ENCODE assay signal across 9 mouse cellular contexts in the genomic region with DNA sequence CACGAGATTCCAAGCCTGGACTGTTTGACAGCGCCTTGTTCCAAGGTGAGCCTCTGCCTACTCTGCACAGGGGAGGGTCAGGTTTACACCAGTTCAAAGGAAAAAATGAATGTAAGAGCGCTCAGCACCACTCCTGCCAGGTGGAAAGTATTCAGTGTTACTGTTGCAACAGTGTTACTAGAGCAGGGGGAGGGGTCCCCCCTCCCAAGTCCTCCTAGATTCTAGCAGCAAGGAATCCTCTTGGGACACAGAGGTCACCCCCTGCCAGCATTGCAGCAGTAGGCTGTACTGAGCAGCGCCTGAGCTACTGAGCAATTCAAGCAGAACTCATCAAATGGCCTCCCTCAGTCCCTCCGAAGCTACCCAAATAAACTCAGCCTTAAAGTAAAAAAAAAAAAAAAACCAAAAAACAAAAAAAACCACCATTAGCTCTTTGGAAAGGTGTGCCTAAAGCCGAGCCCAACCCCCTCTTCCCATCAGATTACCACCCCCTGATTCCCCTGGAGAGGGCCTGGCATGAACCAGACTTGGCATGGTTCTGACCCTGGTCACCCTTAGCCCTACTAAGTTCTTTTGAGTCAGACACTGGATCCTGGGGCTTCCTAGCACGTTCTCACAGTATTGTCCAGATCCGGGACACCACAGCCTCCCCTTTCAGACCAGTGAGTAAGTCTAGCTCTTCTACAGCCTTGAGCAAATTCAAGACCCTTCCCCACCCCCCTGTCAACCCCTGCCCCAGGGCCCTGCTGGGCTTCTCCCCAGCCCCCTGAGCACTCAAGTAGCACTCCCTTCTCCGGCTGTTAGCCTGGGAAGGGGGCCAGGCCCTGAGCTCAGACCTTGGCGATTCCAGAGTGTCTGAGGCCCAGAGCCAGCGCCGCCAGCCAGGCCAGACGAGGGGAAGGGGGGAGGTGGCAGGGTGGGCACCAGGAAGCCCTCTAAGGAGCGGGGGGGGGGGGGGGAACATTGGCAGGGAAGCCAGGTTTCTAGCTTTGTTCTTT. TPM values are rescaled to one million over a fixed set of nuclear protein-coding genes. Genes with fewer than 3 reads are reported as not detected.
DNase-seq lines count a peak whose midpoint lies in the region; ATAC-seq and TF ChIP-seq lines count a peak whose summit lies in the region.
"Had no signal": no experiment of that assay in that cellular context is flagged by ENCODE, and none has a peak within 500 bp of the region (broad histone marks: within the 10 kb centered on the region; RNA-seq: fewer than 3 reads in every experiment).

A gene (plus strand): TSS at position 585 of the 998 bp plus-strand sequence.

- peaks cover 34% of the 10 kb centered on the region for H3K4me1 ChIP-seq in megakaryocyte, embryonic 14.5 days
- H3K4me1 ChIP-seq in embryonic facial prominence, embryonic 11.5 days (ENCODE audit: control insufficient read depth, insufficient read depth, low read length): peaks cover 5% of the 10 kb centered on the region; the same call in 1 of the 2 replicates
- peaks cover 32% of the 10 kb centered on the region for H3K4me1 ChIP-seq in heart, embryonic 12.5 days (replicated peaks)
- H3K4me1 ChIP-seq in kidney, postnatal 0 days (replicated peaks; ENCODE audit: insufficient read depth, low read length): peaks cover 30% of the 10 kb centered on the region
- peaks cover 6% of the 10 kb centered on the region for H3K4me1 ChIP-seq in liver, postnatal 0 days (ENCODE audit: insufficient read depth)

- no peaks in the 10 kb centered on the region for H3K9me3 ChIP-seq in megakaryocyte, embryonic 14.5 days
- H3K9me3 ChIP-seq in embryonic facial prominence, embryonic 11.5 days (replicated peaks; ENCODE audit: control insufficient read depth, low read length): no peaks in the 10 kb centered on the region
- no peaks in the 10 kb centered on the region for H3K9me3 ChIP-seq in heart, embryonic 12.5 days (replicated peaks)
- H3K9me3 ChIP-seq in kidney, postnatal 0 days (replicated peaks; ENCODE audit: low read length): no peaks in the 10 kb centered on the region
- no peaks in the 10 kb centered on the region for H3K9me3 ChIP-seq in liver, postnatal 0 days (ENCODE audit: low read length)
- H3K9me3 ChIP-seq: G1E had no signal

- H3K4me2 ChIP-seq in embryonic facial prominence, embryonic 11.5 days (ENCODE audit: low read depth, low read length): peak within 1 kb of the TSS; percentile 99
- H3K4me2 ChIP-seq in heart, embryonic 12.5 days: peak within 1 kb of the TSS; percentile 95
- H3K4me2 ChIP-seq in kidney, postnatal 0 days (ENCODE audit: low read length): peak within 1 kb of the TSS; percentile 96
- peak within 1 kb of the TSS; percentile 69 for H3K4me2 ChIP-seq in liver, postnatal 0 days (ENCODE audit: low read depth, low read length)

- peaks cover 88% of the 10 kb centered on the region for H3K27me3 ChIP-seq in megakaryocyte, embryonic 14.5 days (replicated peaks)
- H3K27me3 ChIP-seq in embryonic facial prominence, embryonic 11.5 days (ENCODE audit: control insufficient read depth, insufficient read depth, low read length): peaks cover 11% of the 10 kb centered on the region
- peaks cover 52% of the 10 kb centered on the region for H3K27me3 ChIP-seq in heart, embryonic 12.5 days (replicated peaks)
- H3K27me3 ChIP-seq in kidney, postnatal 0 days (ENCODE audit: insufficient read depth, low read length): no peaks in the 10 kb centered on the region
- H3K27me3 ChIP-seq in liver, postnatal 0 days (ENCODE audit: insufficient read depth, low read length): peaks cover 67% of the 10 kb centered on the region

- no peak for ATAC-seq in megakaryocyte, adult 5-6 weeks (ENCODE audit: poor library complexity, severe bottlenecking)
- no peak for ATAC-seq in embryonic facial prominence, embryonic 11.5 days (replicated peaks; ENCODE audit: insufficient number of reproducible peaks, low FRiP score, low TSS enrichment, low read depth)
- ATAC-seq in heart, embryonic 12.5 days (ENCODE audit: insufficient number of reproducible peaks, low FRiP score): peak; percentile 36; the same call in 1 of the 2 replicates
- no peak for ATAC-seq in kidney, postnatal 0 days (replicated peaks; ENCODE audit: low FRiP score, low read depth)
- ATAC-seq in liver, postnatal 0 days: no peak
- ATAC-seq in granulocyte monocyte progenitor cell, adult 5-6 weeks (replicated peaks; ENCODE audit: poor library complexity, severe bottlenecking): no peak

- DNase-seq in embryonic facial prominence, embryonic 11.5 days (ENCODE audit: low spot score): no peak
- peak; percentile 55 for DNase-seq in kidney, postnatal 0 days (ENCODE audit: low spot score)
- DNase-seq in liver, postnatal 0 days: no peak
- peak; percentile 81 for DNase-seq in ovary, postnatal 14 days (ENCODE audit: low spot score)

- TF ChIP-seq EP300 in liver, postnatal 0 days (IDR thresholded peaks at IDR 0.05; ENCODE audit: low read depth): no peak

- peak within 1 kb of the TSS; percentile 36; the same call in 1 of the 2 replicates for H3K27ac ChIP-seq in embryonic facial prominence, embryonic 11.5 days (replicated peaks; ENCODE audit: low read depth, low read length)
- H3K27ac ChIP-seq in heart, embryonic 12.5 days (ENCODE audit: poor library complexity, severe bottlenecking): peak within 1 kb of the TSS; percentile 91
- H3K27ac ChIP-seq in kidney, postnatal 0 days: peak within 1 kb of the TSS; percentile 84
- no peak within 1 kb of the TSS for H3K27ac ChIP-seq in liver, postnatal 0 days (ENCODE audit: low read depth)

- no peaks in the 10 kb centered on the region for H3K36me3 ChIP-seq in megakaryocyte, embryonic 14.5 days (replicated peaks; ENCODE audit: low read length)
- no peaks in the 10 kb centered on the region for H3K36me3 ChIP-seq in embryonic facial prominence, embryonic 11.5 days (replicated peaks; ENCODE audit: control insufficient read depth, insufficient read depth, low read depth, low read length)
- H3K36me3 ChIP-seq in heart, embryonic 12.5 days: no peaks in the 10 kb centered on the region
- H3K36me3 ChIP-seq in kidney, postnatal 0 days (ENCODE audit: insufficient read depth, low read length): no peaks in the 10 kb centered on the region
- H3K36me3 ChIP-seq in liver, postnatal 0 days (replicated peaks; ENCODE audit: insufficient read depth, low read length): no peaks in the 10 kb centered on the region
- H3K36me3 ChIP-seq: G1E had no signal

- peak within 1 kb of the TSS; percentile 90 for H3K9ac ChIP-seq in embryonic facial prominence, embryonic 11.5 days (replicated peaks; ENCODE audit: low read length)
- H3K9ac ChIP-seq in heart, embryonic 12.5 days: peak within 1 kb of the TSS; percentile 95
- peak within 1 kb of the TSS; percentile 82 for H3K9ac ChIP-seq in kidney, postnatal 0 days (ENCODE audit: low read depth, low read length)
- H3K9ac ChIP-seq in liver, postnatal 0 days (replicated peaks): peak within 1 kb of the TSS; percentile 43

- WGBS in embryonic facial prominence, embryonic 11.5 days: 13% methylated on average over 13 of the region's 14 CpGs
- WGBS in heart, embryonic 12.5 days: 28% methylated on average over 9 of the region's 14 CpGs
- WGBS in kidney, postnatal 0 days: 25% methylated on average over 13 of the region's 14 CpGs
- WGBS in liver, postnatal 0 days (ENCODE audit: insufficient replicate concordance): 59% methylated on average over 13 of the region's 14 CpGs

- H3K4me3 ChIP-seq in megakaryocyte, embryonic 14.5 days (replicated peaks): peak within 1 kb of the TSS; percentile 90
- H3K4me3 ChIP-seq in embryonic facial prominence, embryonic 11.5 days (ENCODE audit: low read depth, low read length): peak within 1 kb of the TSS; percentile 71
- H3K4me3 ChIP-seq in heart, embryonic 12.5 days: peak within 1 kb of the TSS; percentile 80
- peak within 1 kb of the TSS; percentile 64 for H3K4me3 ChIP-seq in kidney, postnatal 0 days (replicated peaks; ENCODE audit: low read depth, low read length)
- peak within 1 kb of the TSS; percentile 50 for H3K4me3 ChIP-seq in liver, postnatal 0 days (ENCODE audit: low read depth, low read length)

- TF ChIP-seq CTCF in kidney, postnatal 0 days (IDR thresholded peaks at IDR 0.05; ENCODE audit: low read depth): no peak
- no peak for TF ChIP-seq CTCF in liver, postnatal 0 days (IDR thresholded peaks at IDR 0.05; ENCODE audit: low read depth)

RNA-seq across cellular contexts. Expression of the gene that starts here (rescaled TPM):
- 1.3 and 7.9 TPM in 2 replicates for polyA plus RNA-seq in megakaryocyte, embryonic 14.5 days (2012; ENCODE audit: insufficient read depth, low replicate concordance)
- total RNA-seq in megakaryocyte, adult 5-6 weeks (2015): 1.5 TPM in 1 of 2 replicates, not detected in the other
- 0.18 and 2.8 TPM in 2 replicates for total RNA-seq in megakaryocyte, adult 5-6 weeks (2017)
- polyA plus RNA-seq in embryonic facial prominence, embryonic 11.5 days (2014; fragmentation: Nextera tagmentation; extraction: Ambion mirVana): 5.9 and 9.5 TPM in 2 replicates
- polyA plus RNA-seq in heart, embryonic 12.5 days (2016; fragmentation: Nextera tagmentation; extraction: Ambion mirVana): 24.3 and 27.7 TPM in 2 replicates
- 22.3 and 23.9 TPM in 2 replicates for polyA plus RNA-seq in kidney, postnatal 0 days (2015; fragmentation: Nextera tagmentation; extraction: Ambion mirVana)
- 1.3 and 1.4 TPM in 2 replicates for polyA plus RNA-seq in liver, postnatal 0 days (2015; fragmentation: Nextera tagmentation; extraction: Ambion mirVana)
- 1.8 and 16.0 TPM in 2 replicates for total RNA-seq in granulocyte monocyte progenitor cell, adult 5-6 weeks (2014; fragmentation: Nextera tagmentation)
- 3.7 and 3.9 TPM in 2 replicates for total RNA-seq in granulocyte monocyte progenitor cell, adult 5-6 weeks (2017)

Comparison
In these comparisons a context has a peak if more than half of its experiments do, and no peak if none do; other contexts are left out.
1. DNase-seq: peak in kidney, postnatal 0 days (single experiment) and ovary, postnatal 14 days (single experiment); none in embryonic facial prominence, embryonic 11.5 days (single experiment) and liver, postnatal 0 days (single experiment).
2. H3K9ac ChIP-seq: peak in every context shown above with its lines; median percentile 95 in heart, embryonic 12.5 days; 90 in embryonic facial prominence, embryonic 11.5 days; 82 in kidney, postnatal 0 days; 43 in liver, postnatal 0 days.
3. Peak in every context shown above with its lines, with median percentiles within 50 percentile points of each other: H3K4me3 ChIP-seq and H3K4me2 ChIP-seq.